Mouse (Mus musculus) heart, postnatal 14 days (tissue): ENCODE data around the gene Usp12. TPM values are rescaled to one million over a fixed set of nuclear protein-coding genes. Genes with fewer than 3 reads are reported as not detected.

Experiments
- DNase-seq, 2 experiments: peaks; one replicate each; pipeline ENCODE4 v3.0.0; 2021 to 2022
- intact Hi-C: fragments of 180-260 bp; cut with DNase I; formaldehyde crosslinking; loops from one replicate; pipeline ENCODE4 v1.15.1; 2025
- long read RNA-seq, 2 experiments: library from polyadenylated mRNA; stranded (forward); transcript quantifications; one replicate each; pipeline ENCODE4 v2.0.0; 2021
- total RNA-seq, 2 experiments: library from RNA; stranded (reverse); gene quantifications; 2 replicates each; pipeline ENCODE4 v1.2.3; 2021

Usp12 gene
- total RNA-seq, result 10 to 100 TPM; 17.6 to 18.6 TPM
- long read RNA-seq, experiment 1, full-length matches to known transcripts, result 2 of 10 reads
- long read RNA-seq, experiment 1, partial matches to known transcripts, result 1 of 10 reads
- long read RNA-seq, experiment 1, other reads (novel, unspliced or antisense), result 7 of 10 reads
- long read RNA-seq, experiment 2, full-length matches to known transcripts, result 1 of 7 reads
- long read RNA-seq, experiment 2, partial matches to known transcripts, result 4 of 7 reads
- long read RNA-seq, experiment 2, other reads (novel, unspliced or antisense), result 2 of 7 reads

DNA sequence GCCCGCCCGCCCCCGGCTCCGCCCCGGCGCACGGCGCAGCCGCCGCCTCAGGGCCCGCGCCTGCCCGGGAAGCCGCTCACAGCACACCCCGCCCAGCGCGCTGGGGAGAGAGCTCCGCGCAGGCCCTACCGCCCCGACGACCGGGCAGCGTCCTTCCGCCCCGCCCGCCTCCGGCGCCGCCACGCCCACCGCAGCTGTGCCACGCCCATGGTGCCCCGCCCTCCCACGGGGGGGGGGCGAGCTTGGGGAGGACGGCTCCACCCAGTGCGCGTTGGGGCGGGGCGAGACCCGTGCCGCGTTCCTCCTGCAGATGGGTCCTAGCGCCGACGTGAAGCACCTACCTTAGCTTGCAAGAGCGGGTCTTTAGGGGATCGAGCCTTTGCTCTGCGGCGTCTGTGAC, at the start of gene Usp12:
Gene Usp12, minus strand, starts transcription at position 154 of the 400 bp plus-strand sequence.
- intact Hi-C loops, result loop anchor here (1.0 to 5.0 kb wide), 6 partner anchors 24 to 107 kb away; partner anchors contain the start of gene Rpl21
- peak; percentile 99 to 100 for DNase-seq

DNA sequence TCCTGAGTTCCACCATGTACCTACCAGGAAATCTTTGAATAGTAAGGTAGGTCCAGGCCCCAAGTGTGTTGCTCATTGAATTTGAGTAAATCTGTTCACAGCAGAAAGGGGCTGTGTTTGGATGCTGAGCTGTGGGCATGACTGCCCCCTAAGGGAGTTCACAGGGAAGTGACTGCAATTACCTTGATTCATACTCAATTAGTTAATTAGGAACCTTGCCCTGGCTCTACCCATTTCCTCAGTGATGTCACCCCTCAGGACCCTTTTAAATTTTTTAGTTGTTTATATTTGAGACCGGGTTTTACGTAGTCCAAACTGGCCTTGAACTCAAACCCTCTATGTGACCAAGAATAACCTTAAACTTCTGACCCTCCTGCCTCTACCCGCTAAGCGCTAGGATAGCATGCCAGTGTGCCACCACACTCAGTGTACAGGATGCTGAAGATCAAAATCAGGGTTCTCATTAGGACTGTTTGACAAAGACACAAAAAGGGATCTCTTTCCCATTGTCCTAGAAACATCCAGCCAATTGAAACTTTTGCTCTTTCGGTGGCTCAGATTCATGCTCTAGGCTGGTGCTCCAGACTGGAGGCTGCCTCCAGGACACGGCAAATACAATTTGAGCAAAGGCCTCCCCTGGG, 49.6 kb upstream of the Usp12 start:
- intact Hi-C loops, result loop anchor here (2.0 kb wide), 1 partner anchor 60 kb away; no protein-coding TSS in a partner anchor
- DNase-seq, result no peak

DNA sequence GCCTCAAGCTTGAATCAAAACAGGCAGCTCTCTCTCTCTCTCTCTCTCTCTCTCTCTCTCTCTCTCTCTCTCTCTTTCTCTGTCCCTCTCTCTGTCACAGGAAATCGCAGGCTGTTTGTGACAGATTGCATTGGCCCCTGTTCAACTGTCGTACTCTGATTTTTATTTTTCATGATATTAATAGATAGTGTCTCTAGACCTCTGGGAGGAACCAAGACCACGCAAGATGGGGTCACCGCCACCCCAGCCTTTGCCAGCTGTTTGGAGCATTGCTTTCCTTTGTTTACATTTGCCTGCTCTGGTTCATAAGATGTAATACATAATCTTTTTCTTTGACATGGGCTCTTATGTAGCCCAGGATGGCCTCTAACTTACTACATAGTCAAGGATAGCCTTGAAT, 47.2 kb upstream of the Usp12 start:
- DNase-seq, result no peak
- intact Hi-C loops, result no loop called here

DNA sequence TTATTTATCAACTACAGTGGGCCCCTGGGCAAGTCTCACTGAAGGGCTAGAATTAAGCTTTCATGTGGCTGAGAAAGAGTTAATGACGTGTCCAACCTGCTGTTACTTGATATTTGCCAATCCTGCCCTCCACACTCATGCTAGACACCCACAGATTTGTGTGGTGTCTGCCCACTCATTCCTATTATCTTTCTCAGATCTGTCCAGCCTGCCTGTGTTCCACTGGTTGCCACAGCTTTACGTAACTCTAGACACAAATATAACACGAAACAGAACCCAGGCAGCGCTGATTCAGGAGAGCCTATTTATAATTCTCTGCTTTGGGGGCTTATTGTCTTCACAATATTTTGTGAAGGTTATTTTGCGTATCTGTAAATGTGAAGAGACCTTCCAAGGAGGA, 46.5 kb upstream of the Usp12 start:
- DNase-seq, result no peak
- intact Hi-C loops, result no loop called here

DNA sequence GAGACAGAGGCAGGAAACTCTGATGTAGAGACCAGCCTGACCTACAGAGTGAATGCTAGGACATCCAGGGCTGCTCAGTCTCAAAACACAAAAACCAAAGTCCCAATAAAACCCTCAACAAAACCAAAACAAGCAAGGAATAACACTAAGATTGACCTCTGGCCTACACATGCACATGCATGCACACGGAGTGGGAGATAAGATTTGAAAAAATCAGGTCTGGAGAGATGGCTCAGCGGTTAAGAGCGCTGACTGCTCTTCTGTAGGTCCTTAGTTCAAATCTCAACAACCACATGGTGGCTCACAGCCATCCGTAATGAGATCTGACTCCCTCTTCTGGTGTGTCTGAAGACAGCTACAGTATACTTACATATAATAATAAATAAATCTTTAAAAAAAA, 45.6 kb upstream of the Usp12 start:
- no peak for DNase-seq
- intact Hi-C loops, result no loop called here

GRCm38 (mm10) chr5:146839760-146840159, 45.0 kb upstream of the Usp12 start:
- intact Hi-C loops, result no loop called here
- DNase-seq, result no peak

- intact Hi-C loops, result no loop called here
- DNase-seq, result no peak
Observed at GRCm38 (mm10) chr5:146838836-146839648, 44.2 kb upstream of the Usp12 start.

GRCm38 (mm10) chr5:146837967-146838720, 43.3 kb upstream of the Usp12 start:
- no peak for DNase-seq
- intact Hi-C loops, result no loop called here

- intact Hi-C loops, result loop anchor here (5.0 kb wide), 1 partner anchor 128 kb away; no protein-coding TSS in a partner anchor
- DNase-seq, result no peak
Observed at GRCm38 (mm10) chr5:146834959-146835358, 40.2 kb upstream of the Usp12 start.

DNA sequence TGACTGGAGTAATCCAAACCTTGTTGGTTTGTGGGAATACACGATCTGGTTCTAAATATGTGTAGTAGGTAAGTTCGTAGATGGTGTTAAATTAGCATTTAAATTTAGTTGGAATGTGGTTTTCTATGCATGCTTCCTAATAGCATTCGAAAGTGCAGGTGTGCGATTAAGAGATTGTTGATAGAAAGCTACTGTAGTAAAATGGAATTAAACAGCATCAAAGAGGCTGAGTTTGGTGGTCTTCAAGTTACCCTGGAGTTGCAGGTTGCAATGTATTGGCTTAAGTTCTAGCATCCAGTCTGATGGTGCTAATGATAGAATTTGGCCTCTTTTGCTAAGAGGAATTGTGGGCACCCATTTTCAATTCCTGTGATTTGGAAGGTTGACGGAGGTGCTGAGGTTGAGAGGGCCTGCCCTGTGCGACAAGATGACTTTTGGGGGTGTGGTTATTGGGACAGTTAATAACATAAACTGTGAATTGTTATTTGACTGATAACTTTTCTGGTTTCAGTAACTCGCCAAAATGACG, 38.9 kb upstream of the Usp12 start:
- intact Hi-C loops, result loop anchor here (2.0 to 5.0 kb wide), 2 partner anchors 39 to 126 kb away; partner anchors contain the start of gene Usp12

GRCm38 (mm10) chr5:146832769-146833448, 38.1 kb upstream of the Usp12 start, which contains the start of gene Rpl21:
Rpl21 (plus strand) TSS chr5:146832890.
- intact Hi-C loops, result loop anchor here (2.0 to 5.0 kb wide), 2 partner anchors 38 to 126 kb away; partner anchors contain the start of gene Usp12
- peak; percentile 93 to 95 for DNase-seq

More for the DNA sequence above, 38.9 kb upstream of the Usp12 start:
- DNase-seq, result no peak

DNA sequence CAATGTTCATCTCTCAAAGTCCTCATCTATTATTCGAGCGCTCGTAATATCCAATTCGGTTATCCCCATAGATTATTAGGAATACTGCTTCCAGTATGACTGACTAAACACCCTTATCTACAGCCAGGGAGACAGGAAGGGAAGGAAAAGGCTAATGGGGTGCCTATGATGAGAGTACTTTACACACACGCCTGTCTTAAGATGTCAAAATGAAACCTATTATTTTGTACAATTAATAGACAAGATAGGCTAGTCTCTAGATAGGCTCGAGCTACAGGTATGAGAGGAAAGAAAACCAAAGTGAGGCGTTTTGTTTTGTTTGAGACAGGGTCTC, 37.6 kb upstream of the Usp12 start:
- intact Hi-C loops, result loop anchor here (2.0 to 5.0 kb wide), 2 partner anchors 38 to 125 kb away; partner anchors contain the start of gene Usp12
- no peak for DNase-seq

GRCm38 (mm10) chr5:146829528-146829927, 34.7 kb upstream of the Usp12 start:
- DNase-seq, result no peak
- intact Hi-C loops, result no loop called here

DNA sequence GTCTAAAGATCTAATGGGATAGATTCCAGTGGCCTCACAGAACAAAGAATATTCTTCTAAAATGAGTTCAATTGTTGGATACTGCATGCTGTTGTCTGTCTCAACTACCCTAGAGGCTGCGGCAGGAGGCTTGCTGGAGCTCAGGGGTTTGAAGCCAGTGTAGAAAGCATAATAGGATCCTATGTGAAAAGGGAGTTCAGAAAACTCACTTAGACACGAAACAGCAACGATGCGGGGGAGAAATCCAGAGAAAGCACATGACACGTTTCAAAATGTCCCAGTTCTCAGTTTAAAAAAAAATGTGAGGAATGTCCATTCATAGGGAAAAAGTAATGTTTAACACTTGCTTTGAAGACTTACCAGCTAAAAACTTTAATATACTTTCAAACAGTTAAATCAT, 28.2 kb upstream of the Usp12 start:
- intact Hi-C loops, result no loop called here
- no peak for DNase-seq

- intact Hi-C loops, result no loop called here
- no peak for DNase-seq
Observed at GRCm38 (mm10) chr5:146818906-146819623, 24.3 kb upstream of the Usp12 start.

- DNase-seq, result no peak
- intact Hi-C loops, result no loop called here
Observed at GRCm38 (mm10) chr5:146817583-146817982, 22.8 kb upstream of the Usp12 start.

DNA sequence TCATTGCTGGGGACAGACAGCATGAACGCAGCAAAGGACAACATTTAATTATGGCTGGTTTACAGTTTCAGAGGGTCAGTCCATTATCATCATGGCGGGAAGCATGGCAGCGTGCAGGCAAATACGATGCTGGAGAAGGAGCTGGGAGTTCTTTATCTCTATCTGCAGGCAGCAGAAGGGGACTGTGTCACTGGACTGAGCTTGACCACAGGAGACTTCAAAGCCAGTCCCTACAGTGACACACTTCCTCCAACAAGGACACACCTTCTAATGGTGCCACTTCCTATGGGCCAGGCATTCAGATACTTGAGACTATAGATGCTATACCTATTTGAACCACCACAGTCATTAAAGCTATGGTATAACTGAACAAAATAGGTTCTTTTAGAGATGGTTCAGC, 20.6 kb upstream of the Usp12 start:
- DNase-seq, result no peak
- intact Hi-C loops, result no loop called here

DNA sequence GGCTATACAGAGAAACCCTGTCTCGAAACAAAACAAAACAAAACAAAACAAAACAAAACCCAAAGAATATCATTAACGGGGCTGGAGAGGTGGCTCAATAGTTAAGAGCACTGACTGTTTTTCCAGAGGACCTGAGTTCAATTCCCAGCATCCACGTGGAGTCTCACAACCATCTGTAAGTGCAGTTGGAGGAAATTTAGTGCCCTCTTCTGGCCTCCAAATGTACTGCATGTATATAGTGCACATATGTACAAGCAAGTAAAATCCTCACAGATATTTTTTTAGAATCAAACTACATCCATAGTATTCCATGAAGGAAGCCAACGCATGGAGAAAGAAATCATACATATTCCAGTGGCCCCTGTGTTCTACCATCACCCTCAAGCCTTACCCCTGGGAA, 18.6 kb upstream of the Usp12 start:
- DNase-seq, result no peak
- intact Hi-C loops, result no loop called here

- no peak for DNase-seq
- intact Hi-C loops, result no loop called here
Observed at GRCm38 (mm10) chr5:146812866-146813265, 18.1 kb upstream of the Usp12 start.
